Mouse (Mus musculus) hindbrain, embryonic 15.5 days (tissue): ENCODE data around the gene H2afx. TPM values are rescaled to one million over a fixed set of nuclear protein-coding genes. Genes with fewer than 3 reads are reported as not detected.
"Not testable (repeated sequence)": the region's sequence is repeated elsewhere in the genome, so short reads cannot be mapped to it uniquely, and the experiment has no call there.

Experiments used
- ATAC-seq: fragments of 200-750 bp; cut with Nextera tagmentation; 2 replicates; pipeline ENCODE4 v1.8.0; 2017; ENCODE audit warnings: low read depth, moderate number of reproducible peaks, moderate TSS enrichment; ENCODE audit not compliant: low FRiP score
- H3K27ac ChIP-seq: fragments of 300-500 bp; sonication (generic); replicated peaks from 2 replicates; pipeline ENCODE4 v1.5.1; 2015; ENCODE audit warnings: mild to moderate bottlenecking, inconsistent platforms
- H3K27me3 ChIP-seq: fragments of 300-500 bp; sonication (generic); 2 replicates; pipeline ENCODE4 v1.6.1; 2015; ENCODE audit warnings: control low read depth, inconsistent platforms
- H3K36me3 ChIP-seq: fragments of 300-500 bp; sonication (generic); 2 replicates; pipeline ENCODE4 v1.6.1; 2015; ENCODE audit warnings: control low read depth, inconsistent platforms
- H3K4me1 ChIP-seq: fragments of 300-500 bp; sonication (generic); replicated peaks from 2 replicates; pipeline ENCODE4 v1.6.1; 2015; ENCODE audit warnings: control low read depth, inconsistent platforms
- H3K4me2 ChIP-seq: fragments of 300-500 bp; sonication (generic); 2 replicates; pipeline ENCODE4 v1.6.1; 2015; ENCODE audit warnings: moderate library complexity, mild to moderate bottlenecking, inconsistent platforms
- H3K4me3 ChIP-seq: fragments of 300-500 bp; sonication (generic); 2 replicates; pipeline ENCODE4 v1.5.1; 2015; ENCODE audit warnings: mild to moderate bottlenecking, inconsistent platforms
- H3K9ac ChIP-seq: fragments of 300-500 bp; sonication (generic); 2 replicates; pipeline ENCODE4 v1.6.1; 2015; ENCODE audit warnings: inconsistent platforms
- H3K9me3 ChIP-seq: fragments of 300-500 bp; sonication (generic); 2 replicates; pipeline ENCODE4 v1.6.1; 2016; ENCODE audit warnings: control low read depth, inconsistent platforms
- WGBS: fragments of 180-500 bp; shearing (Covaris S2); methylation state at CpG from one replicate; pipeline ENCODE4 v1.1.7; 2015; 5-methylcytosine and 5-hydroxymethylcytosine counted together
- polyA plus RNA-seq: library from polyadenylated mRNA; unstranded; fragments of >200 nt; fragmentation: Nextera tagmentation; extraction: Ambion mirVana; gene quantifications from 2 replicates; pipeline ENCODE4 v1.2.1, GENCODE M21; 2015

The H2afx gene
- polyA plus RNA-seq, 1 experiment from 2014 or later = 149 TPM

- H3K36me3 ChIP-seq = peaks cover 10% of the 10 kb centered on the region
- peak within 1 kb of the TSS; percentile 100 for H3K4me3 ChIP-seq
- H3K4me2 ChIP-seq = peak within 1 kb of the TSS; percentile 86
- under 1% methylated on average over 67 of the region's 67 CpGs for WGBS
- H3K9me3 ChIP-seq = no peaks in the 10 kb centered on the region
- H3K9ac ChIP-seq = peak within 1 kb of the TSS; percentile 99
- H3K27me3 ChIP-seq = no peaks in the 10 kb centered on the region
- H3K4me1 ChIP-seq = peaks cover 33% of the 10 kb centered on the region
- H3K27ac ChIP-seq = peak within 1 kb of the TSS; percentile 77
- peak; percentile 98 for ATAC-seq
These were observed 14.4 kb upstream of the H2afx start, which contains the start of gene C2cd2l for GRCm38 (mm10) chr9:44319887-44320798. C2cd2l (minus strand) TSS chr9:44320285.

DNA sequence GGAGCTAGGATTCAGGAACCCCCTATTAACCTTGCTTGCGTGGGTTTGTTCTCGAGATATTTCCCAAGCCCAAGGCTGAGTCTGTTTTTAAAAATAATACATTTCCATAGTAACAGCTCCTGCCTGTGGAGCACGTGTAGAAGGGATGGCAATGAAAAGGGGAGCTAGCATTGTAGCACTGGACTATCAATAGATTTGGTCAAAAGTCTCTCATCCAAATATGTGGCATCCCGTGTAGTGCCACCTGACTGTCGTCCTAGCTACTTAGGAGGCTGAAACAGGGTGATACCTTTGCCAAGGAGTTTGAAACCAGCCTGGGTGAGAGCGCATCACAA is 13.7 kb upstream of the H2afx start:
- no peaks in the 10 kb centered on the region for H3K27me3 ChIP-seq
- 0 out of 2 replicates have a peak, but pooled peaks have one; percentile 1 for ATAC-seq
- peaks cover 37% of the 10 kb centered on the region for H3K4me1 ChIP-seq
- H3K9ac ChIP-seq = peak overlapping the region; percentile 35; the same call in 1 of the 2 replicates
- no peaks in the 10 kb centered on the region for H3K9me3 ChIP-seq
- H3K4me3 ChIP-seq = peak overlapping the region; percentile 100
- peak overlapping the region; percentile 64 for H3K27ac ChIP-seq
- peaks cover 4% of the 10 kb centered on the region; the same call in 1 of the 2 replicates for H3K36me3 ChIP-seq
- 16% methylated on average over 6 of the region's 6 CpGs for WGBS
- peak overlapping the region; percentile 86 for H3K4me2 ChIP-seq

DNA sequence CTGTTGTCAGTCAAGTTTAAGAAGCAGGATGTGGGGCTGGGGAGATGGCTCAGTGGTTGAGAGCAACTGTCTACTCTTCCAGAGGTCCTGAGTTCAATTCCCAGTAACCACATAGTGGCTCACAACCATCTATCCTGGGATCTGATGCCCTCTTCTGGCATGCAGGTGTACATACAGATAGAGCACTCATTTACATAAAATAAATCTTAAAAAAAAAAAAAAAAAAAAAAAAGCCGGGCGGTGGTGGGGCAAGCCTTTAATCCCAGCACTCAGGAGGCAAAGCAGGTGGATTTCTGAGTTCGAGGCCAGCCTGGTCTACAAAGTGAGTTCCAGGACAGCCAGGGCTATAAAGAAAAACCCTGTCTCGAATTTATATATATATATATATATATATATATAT is 10.8 kb upstream of the H2afx start:
- not testable (repeated sequence) for H3K4me2 ChIP-seq

DNA sequence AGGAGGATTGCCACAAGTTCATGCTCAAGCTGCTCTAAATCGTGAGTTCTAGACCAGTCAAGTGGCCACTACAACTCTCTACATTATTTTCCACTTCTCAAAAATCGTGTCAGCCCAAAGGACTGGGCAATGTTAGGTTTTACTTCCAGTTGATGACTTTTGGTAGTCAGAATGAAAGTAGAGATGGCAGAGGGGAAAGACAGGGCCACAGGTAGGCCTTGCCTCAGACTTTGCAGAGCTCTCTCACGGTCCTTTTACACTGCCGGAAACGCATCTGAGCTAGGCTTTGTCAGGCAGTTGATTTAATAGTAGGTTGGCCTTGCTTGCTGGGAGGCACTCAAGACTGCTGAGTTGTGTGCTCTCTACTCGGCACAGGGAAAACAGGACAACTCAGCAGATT is 10.3 kb upstream of the H2afx start:
- H3K4me1 ChIP-seq = peaks cover 25% of the 10 kb centered on the region
- no peaks in the 10 kb centered on the region for H3K9me3 ChIP-seq
- H3K36me3 ChIP-seq = peaks cover 4% of the 10 kb centered on the region; the same call in 1 of the 2 replicates
- H3K27me3 ChIP-seq = no peaks in the 10 kb centered on the region
- no peak overlapping the region for H3K4me3 ChIP-seq
- no peak overlapping the region for H3K4me2 ChIP-seq
- H3K27ac ChIP-seq = no peak overlapping the region
- no peak overlapping the region for H3K9ac ChIP-seq
- 76% methylated on average over 6 of the region's 6 CpGs for WGBS
- no peak for ATAC-seq

More for the DNA sequence above, 10.8 kb upstream of the H2afx start:
- H3K27ac ChIP-seq, H3K27me3 ChIP-seq, H3K9ac ChIP-seq, ATAC-seq, H3K4me3 ChIP-seq, H3K36me3 ChIP-seq, H3K9me3 ChIP-seq: not testable (repeated sequence)
- WGBS = 68% methylated on average over 4 of the region's 4 CpGs
- H3K4me1 ChIP-seq = peaks cover 30% of the 10 kb centered on the region

DNA sequence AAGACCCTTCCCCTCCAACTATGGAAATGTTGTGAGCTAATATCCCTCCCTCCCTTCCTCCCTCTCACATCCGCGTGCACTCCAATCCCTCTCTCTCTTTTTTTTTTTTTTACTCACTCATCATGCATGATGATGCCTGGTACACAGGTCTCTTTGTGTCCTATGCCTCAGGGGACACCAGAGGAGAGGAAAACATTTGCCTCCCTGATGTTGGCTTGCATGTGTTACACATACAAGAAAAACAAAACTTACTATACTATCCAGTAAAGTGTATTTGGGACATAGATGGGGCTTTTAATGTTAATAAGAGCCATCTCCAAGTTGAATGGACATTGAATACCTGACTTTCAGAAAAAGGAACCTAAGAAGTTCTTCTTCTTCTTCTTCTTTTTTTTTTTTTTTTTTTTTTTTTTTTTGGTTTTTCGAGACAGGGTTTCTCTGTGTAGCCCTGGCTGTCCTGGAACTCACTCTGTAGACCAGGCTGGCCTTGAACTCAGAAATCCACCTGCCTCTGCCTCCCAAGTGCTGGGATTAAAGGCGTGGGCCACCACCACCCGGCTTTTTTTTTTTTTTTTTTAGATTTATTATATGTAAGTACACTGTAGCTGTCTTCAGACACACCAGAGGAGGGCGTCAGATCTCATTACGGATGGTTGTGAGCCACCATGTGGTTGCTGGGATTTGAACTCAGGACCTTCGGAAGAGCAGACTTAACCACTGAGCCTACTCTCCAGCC is 9.3 kb upstream of the H2afx start:
- not testable (repeated sequence) for H3K9ac ChIP-seq, H3K9me3 ChIP-seq, ATAC-seq, H3K4me3 ChIP-seq, H3K27me3 ChIP-seq
- Histone ChIP-seq H3K4me1 (peaks cover 21% of the 10 kb centered on the region), H3K27ac (peak overlapping the region; percentile 88; the same call in 1 of the 2 replicates), H3K4me2 (peak overlapping the region; percentile 73), H3K36me3 (peaks cover 12% of the 10 kb centered on the region; the same call in 1 of the 2 replicates)
- 62% methylated on average over 7 of the region's 8 CpGs for WGBS

DNA sequence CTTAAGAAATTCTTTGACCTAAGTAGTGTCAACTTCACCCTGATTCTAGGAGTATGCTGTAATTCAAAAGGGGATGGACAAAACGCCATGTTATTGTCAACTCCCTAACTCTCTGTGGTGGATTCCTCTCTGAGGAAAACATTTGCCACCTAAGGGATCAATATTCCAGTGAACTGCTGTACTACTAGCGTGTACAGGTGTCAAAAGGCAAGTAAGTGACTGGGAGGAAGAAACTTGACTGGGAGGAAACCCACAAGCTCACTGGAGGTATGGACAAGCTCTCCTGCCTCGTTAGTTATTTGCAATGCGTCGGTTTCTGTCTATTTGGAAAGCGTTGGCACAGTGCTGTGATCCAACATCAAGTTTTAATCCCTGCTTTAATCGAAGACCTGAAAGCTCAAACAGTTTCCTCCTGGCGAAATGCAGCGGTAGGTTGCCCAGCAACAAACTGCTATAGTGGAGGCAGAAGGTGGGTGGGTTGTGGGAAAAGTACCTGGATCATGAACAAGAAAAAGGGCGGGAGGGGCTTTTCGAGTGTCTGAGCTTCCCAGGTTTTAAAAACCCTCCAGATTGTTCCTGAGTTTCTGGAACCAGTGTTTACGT is 8.6 kb upstream of the H2afx start, which contains the start of gene Dpagt1:
Gene Dpagt1 (plus strand): TSS at position 252 of the 603 bp plus-strand sequence.
- Histone ChIP-seq H3K27me3 (no peaks in the 10 kb centered on the region), H3K36me3 (peaks cover 18% of the 10 kb centered on the region; the same call in 1 of the 2 replicates), H3K4me2 (peak within 1 kb of the TSS; percentile 73), H3K4me1 (peaks cover 18% of the 10 kb centered on the region), H3K9me3 (no peaks in the 10 kb centered on the region), H3K9ac (peak within 1 kb of the TSS; percentile 71), H3K27ac (peak within 1 kb of the TSS; percentile 88), H3K4me3 (peak within 1 kb of the TSS; percentile 66)
- 4% methylated on average over 12 of the region's 12 CpGs for WGBS
- peak; percentile 68 for ATAC-seq

- Histone ChIP-seq H3K36me3 (peaks cover 23% of the 10 kb centered on the region), H3K27me3 (no peaks in the 10 kb centered on the region), H3K4me2 (peak overlapping the region; percentile 73), H3K9ac (peak overlapping the region; percentile 71), H3K9me3 (no peaks in the 10 kb centered on the region), H3K4me1 (peaks cover 15% of the 10 kb centered on the region), H3K4me3 (peak overlapping the region; percentile 66), H3K27ac (peak overlapping the region; percentile 88)
- under 1% methylated on average over 37 of the region's 38 CpGs for WGBS
- peak; percentile 94 for ATAC-seq
These were observed 8.0 kb upstream of the H2afx start for GRCm38 (mm10) chr9:44326371-44327063.

DNA sequence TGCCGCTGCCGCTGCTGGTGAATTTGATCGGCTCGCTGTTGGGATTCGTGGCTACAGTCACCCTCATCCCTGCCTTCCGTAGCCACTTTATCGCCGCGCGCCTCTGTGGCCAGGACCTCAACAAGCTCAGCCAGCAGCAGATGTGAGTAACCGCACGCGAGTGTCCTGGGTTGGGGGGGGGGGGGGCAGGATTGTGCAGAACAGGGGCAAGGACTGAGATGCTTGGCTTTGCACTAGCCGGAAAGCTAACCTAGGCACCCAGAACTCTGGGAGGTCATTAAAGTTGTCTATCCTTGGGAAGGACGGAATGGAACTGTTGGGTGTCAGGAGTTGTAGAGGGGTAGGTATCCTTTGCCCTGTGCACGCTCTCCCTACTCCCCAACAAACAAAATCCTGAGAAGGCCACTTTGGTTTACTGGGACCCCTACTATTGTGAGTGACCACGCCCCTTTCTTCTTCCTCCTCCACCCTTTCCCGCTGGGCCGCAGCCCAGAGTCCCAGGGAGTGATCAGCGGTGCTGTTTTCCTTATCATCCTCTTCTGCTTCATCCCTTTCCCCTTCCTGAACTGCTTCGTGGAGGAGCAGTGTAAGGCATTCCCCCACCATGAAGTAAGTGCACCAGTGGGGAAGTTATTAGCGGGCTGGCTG is 7.3 kb upstream of the H2afx start:
- under 1% methylated on average over 22 of the region's 22 CpGs for WGBS
- ATAC-seq = peak; percentile 33
- peak overlapping the region; percentile 88 for H3K27ac ChIP-seq

DNA sequence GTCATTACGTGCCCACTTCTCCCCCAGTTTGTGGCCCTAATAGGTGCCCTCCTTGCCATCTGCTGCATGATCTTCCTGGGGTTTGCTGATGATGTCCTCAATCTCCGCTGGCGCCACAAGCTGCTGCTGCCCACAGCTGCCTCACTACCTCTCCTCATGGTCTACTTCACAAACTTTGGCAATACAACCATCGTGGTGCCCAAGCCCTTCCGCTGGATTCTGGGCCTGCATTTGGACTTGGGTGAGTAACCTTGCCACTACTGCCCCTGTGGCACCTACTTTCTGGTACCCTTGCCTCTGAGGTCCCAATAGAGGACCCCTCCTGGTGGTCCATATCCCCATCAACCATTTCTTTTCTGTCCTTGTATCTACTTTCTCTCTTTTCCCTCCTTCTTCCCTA is 6.6 kb upstream of the H2afx start:
- H3K9me3 ChIP-seq = no peaks in the 10 kb centered on the region
- peak overlapping the region; percentile 71 for H3K9ac ChIP-seq
- H3K27ac ChIP-seq = no peak overlapping the region
- H3K4me3 ChIP-seq = peak overlapping the region; percentile 66
- WGBS = 90% methylated on average over 5 of the region's 5 CpGs
- H3K4me2 ChIP-seq = peak overlapping the region; percentile 73
- H3K36me3 ChIP-seq = peaks cover 37% of the 10 kb centered on the region
- no peaks in the 10 kb centered on the region for H3K27me3 ChIP-seq
- ATAC-seq = no peak
- peaks cover 15% of the 10 kb centered on the region for H3K4me1 ChIP-seq

More for the DNA sequence above, 7.3 kb upstream of the H2afx start:
- Histone ChIP-seq H3K9ac (peak overlapping the region; percentile 71), H3K27me3 (no peaks in the 10 kb centered on the region), H3K36me3 (peaks cover 29% of the 10 kb centered on the region), H3K4me1 (peaks cover 15% of the 10 kb centered on the region), H3K4me2 (peak overlapping the region; percentile 73), H3K9me3 (no peaks in the 10 kb centered on the region), H3K4me3 (peak overlapping the region; percentile 66)

GRCm38 (mm10) chr9:44330736-44331135 is 3.8 kb upstream of the H2afx start:
- no peak for ATAC-seq
- Histone ChIP-seq H3K27me3 (no peaks in the 10 kb centered on the region), H3K36me3 (peaks cover 45% of the 10 kb centered on the region), H3K4me1 (peaks cover 19% of the 10 kb centered on the region), H3K4me2 (no peak overlapping the region), H3K9ac (no peak overlapping the region), H3K9me3 (no peaks in the 10 kb centered on the region), H3K4me3 (no peak overlapping the region), H3K27ac (no peak overlapping the region)
- 97% methylated on average over 6 of the region's 6 CpGs for WGBS
